Mouse (Mus musculus) embryonic facial prominence, embryonic 14.5 days (tissue): ENCODE data around the gene Ulk4. TPM values are rescaled to one million over a fixed set of nuclear protein-coding genes. Genes with fewer than 3 reads are reported as not detected.

Experiments
- ATAC-seq: fragments of 200-750 bp; cut with Nextera tagmentation; 2 replicates; pipeline ENCODE4 v1.8.0; 2017; ENCODE audit warnings: low read depth, moderate number of reproducible peaks, moderate TSS enrichment
- DNase-seq: peaks from one replicate; pipeline ENCODE4 v3.0.0-alpha.2; 2015; ENCODE audit warnings: low spot score
- H3K27ac ChIP-seq: fragments of 300-500 bp; sonication (generic); replicated peaks from 2 replicates; pipeline ENCODE4 v1.5.1; 2014; ENCODE audit warnings: low read depth, mild to moderate bottlenecking, low read length, moderate library complexity
- H3K27me3 ChIP-seq: fragments of 300-500 bp; sonication (generic); replicated peaks from 2 replicates; pipeline ENCODE4 v1.6.1; 2014; ENCODE audit warnings: low read length; ENCODE audit not compliant: control insufficient read depth, insufficient read depth
- H3K36me3 ChIP-seq: fragments of 300-500 bp; sonication (generic); 2 replicates; pipeline ENCODE4 v1.6.1; 2014; ENCODE audit warnings: low read length, mixed read lengths; ENCODE audit not compliant: control insufficient read depth, insufficient read depth
- H3K4me1 ChIP-seq: fragments of 300-500 bp; sonication (generic); 2 replicates; pipeline ENCODE4 v1.6.1; 2014; ENCODE audit warnings: antibody characterized with exemption, low read length; ENCODE audit not compliant: control insufficient read depth, insufficient read depth
- H3K4me2 ChIP-seq: fragments of 300-500 bp; sonication (generic); 2 replicates; pipeline ENCODE4 v1.6.1; 2014; ENCODE audit warnings: low read depth, mild to moderate bottlenecking, low read length, moderate library complexity, mixed read lengths
- H3K4me3 ChIP-seq: fragments of 300-500 bp; sonication (generic); 2 replicates; pipeline ENCODE4 v1.5.1; 2014; ENCODE audit warnings: low read depth, mild to moderate bottlenecking, low read length
- H3K9ac ChIP-seq: fragments of 300-500 bp; sonication (generic); 2 replicates; pipeline ENCODE4 v1.6.1; 2014; ENCODE audit warnings: low read depth, mild to moderate bottlenecking, low read length, moderate library complexity, mixed read lengths
- H3K9me3 ChIP-seq: fragments of 300-500 bp; sonication (generic); 2 replicates; pipeline ENCODE4 v1.6.1; 2016; ENCODE audit warnings: low read length; ENCODE audit not compliant: control insufficient read depth
- WGBS: fragments of 180-500 bp; shearing (Covaris S2); extraction: QIAGEN DNeasy Blood & Tissue Kit; methylation state at CpG from one replicate; pipeline ENCODE4 v1.1.7; 2014; 5-methylcytosine and 5-hydroxymethylcytosine counted together
- polyA plus RNA-seq: library from polyadenylated mRNA; unstranded; fragments of >200 nt; fragmentation: Nextera tagmentation; extraction: Ambion mirVana; gene quantifications from 2 replicates; pipeline ENCODE4 v1.2.1, GENCODE M21; 2014

Ulk4 gene
- polyA plus RNA-seq, 1 experiment from 2014 or later: 136 TPM

DNA sequence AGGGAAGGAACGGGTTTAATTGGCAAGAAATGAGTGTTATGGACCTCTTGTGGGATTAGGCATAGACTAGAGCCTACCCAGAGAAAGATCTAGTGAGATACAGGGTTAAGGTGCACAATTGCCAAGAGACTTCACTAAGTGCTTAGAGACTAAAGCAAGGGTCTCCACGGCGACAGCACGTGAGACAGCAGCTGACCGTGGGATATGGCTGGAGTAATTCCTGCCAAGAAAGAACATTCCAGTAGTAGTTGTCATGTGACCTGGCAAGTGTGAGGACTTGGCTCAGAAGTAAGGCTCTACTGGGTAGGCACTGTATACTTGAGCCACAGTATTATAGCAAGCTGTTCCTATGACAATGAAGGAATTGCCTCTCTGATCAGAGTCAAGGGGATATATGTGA, 300.8 kb downstream of the Ulk4 start:
- peak; percentile 44 for ATAC-seq
- peak overlapping the region; percentile 67 for H3K27ac ChIP-seq
- no peak overlapping the region for H3K9ac ChIP-seq
- H3K27me3 ChIP-seq: no peaks in the 10 kb centered on the region
- H3K36me3 ChIP-seq: no peaks in the 10 kb centered on the region
- no peak overlapping the region for H3K4me3 ChIP-seq
- H3K4me1 ChIP-seq: peaks cover 11% of the 10 kb centered on the region
- WGBS: 62% methylated on average over 5 of the region's 5 CpGs
- H3K9me3 ChIP-seq: no peaks in the 10 kb centered on the region
- DNase-seq: peak; percentile 76
- no peak overlapping the region for H3K4me2 ChIP-seq

DNA sequence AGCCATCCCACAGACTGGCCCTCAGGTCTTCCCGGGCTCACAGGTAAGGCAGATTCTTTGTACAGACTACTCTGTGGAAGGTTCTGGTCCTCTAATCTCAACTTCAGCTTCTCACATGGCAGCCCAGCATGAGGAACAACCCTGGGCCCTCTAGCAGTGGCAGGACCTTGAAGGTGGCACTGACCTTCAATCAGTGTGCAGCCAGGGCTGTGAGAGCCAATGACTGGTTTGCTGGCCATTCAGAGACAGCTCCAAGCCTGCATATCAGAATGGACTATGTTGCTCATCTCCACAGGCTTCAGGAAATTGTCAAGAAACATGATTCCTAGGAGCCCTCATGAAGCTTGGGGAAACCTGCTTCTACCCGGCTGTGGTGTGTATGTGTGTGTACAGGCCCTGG, 302.8 kb downstream of the Ulk4 start:
- no peak for DNase-seq
- Histone ChIP-seq H3K9ac (no peak overlapping the region), H3K4me1 (peaks cover 11% of the 10 kb centered on the region), H3K27ac (no peak overlapping the region), H3K36me3 (peaks cover 7% of the 10 kb centered on the region), H3K4me2 (no peak overlapping the region), H3K9me3 (no peaks in the 10 kb centered on the region), H3K27me3 (no peaks in the 10 kb centered on the region), H3K4me3 (no peak overlapping the region)
- ATAC-seq: no peak
- 62% methylated on average over 2 of the region's 2 CpGs for WGBS

DNA sequence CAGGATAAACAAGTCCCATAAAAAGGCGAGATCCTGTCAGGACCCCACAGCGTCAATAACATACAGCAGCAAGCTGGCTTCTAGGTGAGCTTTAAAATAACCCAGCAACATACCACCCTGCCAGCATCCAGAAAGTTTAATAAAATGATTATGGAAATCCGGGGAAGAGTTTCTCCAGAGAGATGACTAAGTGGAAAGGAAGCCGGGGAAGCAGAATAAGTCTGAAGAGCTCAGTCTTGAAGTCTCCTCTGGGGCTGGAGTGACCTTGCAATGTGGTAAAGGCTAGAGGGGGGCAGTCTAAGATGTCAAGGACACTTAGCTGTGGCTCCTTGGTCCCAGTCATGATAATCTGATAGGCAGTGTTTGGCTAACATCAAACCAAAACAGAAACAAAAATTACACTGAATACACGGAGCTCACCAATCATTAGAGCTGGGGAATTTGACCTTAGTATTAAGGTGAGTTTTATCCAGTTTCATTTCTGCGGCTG, 303.9 kb downstream of the Ulk4 start:
- WGBS: 58% methylated on average over 6 of the region's 6 CpGs
- no peaks in the 10 kb centered on the region for H3K27me3 ChIP-seq
- no peak overlapping the region for H3K9ac ChIP-seq
- peaks cover 18% of the 10 kb centered on the region for H3K36me3 ChIP-seq
- no peak overlapping the region for H3K4me2 ChIP-seq
- DNase-seq: no peak
- no peak overlapping the region for H3K27ac ChIP-seq
- no peak overlapping the region for H3K4me3 ChIP-seq
- no peak for ATAC-seq
- H3K4me1 ChIP-seq: peaks cover 11% of the 10 kb centered on the region
- H3K9me3 ChIP-seq: no peaks in the 10 kb centered on the region

DNA sequence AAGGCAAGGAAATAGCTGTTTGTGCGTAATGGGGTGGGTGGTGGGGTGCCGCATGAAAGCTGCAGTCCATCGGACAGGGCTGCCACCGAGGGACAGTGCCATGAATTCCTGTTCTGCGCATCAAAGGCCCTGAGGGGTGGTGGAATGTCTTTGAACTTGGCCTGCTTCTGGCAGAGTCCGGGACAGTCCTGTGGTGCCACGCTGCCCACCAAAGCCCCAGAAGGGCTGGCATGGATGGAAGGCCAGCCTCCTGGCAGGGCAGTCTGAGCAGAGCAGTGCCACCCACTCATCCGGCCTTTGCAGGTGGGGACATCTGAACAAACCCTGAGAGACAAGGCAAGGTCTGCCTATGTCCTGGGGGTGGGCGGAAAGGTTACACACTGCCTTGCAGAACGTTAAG, 312.0 kb downstream of the Ulk4 start:
- DNase-seq (no peak), ATAC-seq (no peak)
- H3K4me2 ChIP-seq: no peak overlapping the region
- H3K4me3 ChIP-seq: no peak overlapping the region
- peaks cover 96% of the 10 kb centered on the region for H3K36me3 ChIP-seq
- H3K9me3 ChIP-seq: no peaks in the 10 kb centered on the region
- H3K4me1 ChIP-seq: no peaks in the 10 kb centered on the region
- no peak overlapping the region for H3K27ac ChIP-seq
- no peak overlapping the region for H3K9ac ChIP-seq
- 86% methylated on average over 9 of the region's 10 CpGs for WGBS
- no peaks in the 10 kb centered on the region for H3K27me3 ChIP-seq

DNA sequence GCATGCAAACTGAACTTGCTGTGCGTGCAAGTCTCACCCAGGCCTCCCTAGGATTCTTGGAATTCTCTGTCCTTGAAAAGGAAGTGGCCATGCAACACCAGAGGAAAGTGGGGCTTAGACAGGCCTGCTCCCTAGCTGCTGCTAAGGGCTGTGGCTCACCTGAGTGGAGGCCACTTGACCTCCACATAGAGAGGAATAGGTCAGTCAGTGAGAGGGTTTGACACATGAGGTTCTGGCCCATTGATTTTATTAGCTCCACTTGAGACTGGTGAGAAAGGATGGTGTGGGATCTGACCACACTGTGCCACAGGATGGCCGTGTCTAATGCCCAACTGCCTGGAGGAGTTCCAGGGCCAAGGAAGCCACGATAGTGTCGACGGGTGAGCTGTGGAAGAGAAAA, 312.8 kb downstream of the Ulk4 start:
- H3K4me2 ChIP-seq: no peak overlapping the region
- no peaks in the 10 kb centered on the region for H3K27me3 ChIP-seq
- WGBS: 86% methylated on average over 5 of the region's 5 CpGs
- no peak overlapping the region for H3K4me3 ChIP-seq
- ATAC-seq (no peak), DNase-seq (no peak)
- no peak overlapping the region for H3K27ac ChIP-seq
- no peaks in the 10 kb centered on the region for H3K9me3 ChIP-seq
- no peak overlapping the region for H3K9ac ChIP-seq
- H3K4me1 ChIP-seq: no peaks in the 10 kb centered on the region
- H3K36me3 ChIP-seq: peaks cover 97% of the 10 kb centered on the region

DNA sequence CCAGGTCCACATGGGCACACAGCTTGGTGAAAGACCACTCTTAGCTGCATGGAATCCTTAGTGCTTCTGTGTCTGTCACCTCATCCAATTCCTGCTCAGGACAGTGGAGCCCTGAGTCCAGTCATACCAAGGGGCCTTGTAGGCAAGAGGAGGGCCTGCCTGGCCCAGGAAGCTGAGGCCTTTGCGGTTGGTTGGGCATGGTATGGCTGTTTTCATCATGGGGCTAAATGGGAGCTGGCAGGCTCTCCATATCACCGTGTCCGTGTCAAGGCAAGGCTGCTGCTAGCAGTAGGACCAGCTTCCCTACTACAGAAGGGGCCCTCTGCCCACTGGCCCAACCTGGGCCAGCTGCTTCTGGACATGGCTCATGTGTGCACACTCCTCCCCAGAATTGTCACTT, 313.3 kb downstream of the Ulk4 start:
- 91% methylated on average over 3 of the region's 3 CpGs for WGBS
- no peak overlapping the region for H3K4me3 ChIP-seq
- no peaks in the 10 kb centered on the region for H3K4me1 ChIP-seq
- no peak overlapping the region for H3K27ac ChIP-seq
- ATAC-seq (no peak), DNase-seq (no peak)
- no peaks in the 10 kb centered on the region for H3K9me3 ChIP-seq
- H3K27me3 ChIP-seq: no peaks in the 10 kb centered on the region
- H3K36me3 ChIP-seq: peaks cover 97% of the 10 kb centered on the region
- H3K9ac ChIP-seq: no peak overlapping the region
- no peak overlapping the region for H3K4me2 ChIP-seq

DNA sequence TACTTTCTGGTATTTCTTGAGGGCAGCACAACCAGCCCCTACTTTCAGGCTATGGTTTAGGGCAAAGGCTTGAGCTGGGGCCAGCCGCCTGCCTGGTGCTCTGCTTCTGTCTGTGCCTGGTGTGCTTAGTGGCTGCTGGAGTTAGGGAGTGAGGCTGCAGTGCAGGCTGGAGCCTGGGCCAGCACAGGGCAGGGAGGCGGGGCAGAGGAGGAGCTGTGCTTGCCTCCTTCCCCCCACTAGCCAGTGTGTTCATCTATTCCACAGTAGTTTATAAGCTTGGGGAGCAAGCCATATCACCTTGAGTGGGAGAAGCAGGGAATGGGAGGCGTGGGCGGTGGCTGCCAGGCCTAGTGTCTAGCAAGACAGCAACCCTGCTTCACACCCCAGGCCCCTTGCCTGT, 313.9 kb downstream of the Ulk4 start:
- H3K9ac ChIP-seq: no peak overlapping the region
- no peak for ATAC-seq
- H3K36me3 ChIP-seq: peaks cover 97% of the 10 kb centered on the region
- H3K4me2 ChIP-seq: no peak overlapping the region
- WGBS: 88% methylated on average over 4 of the region's 4 CpGs
- no peaks in the 10 kb centered on the region for H3K27me3 ChIP-seq
- no peaks in the 10 kb centered on the region for H3K4me1 ChIP-seq
- H3K9me3 ChIP-seq: no peaks in the 10 kb centered on the region
- no peak overlapping the region for H3K4me3 ChIP-seq
- DNase-seq: no peak
- H3K27ac ChIP-seq: no peak overlapping the region

DNA sequence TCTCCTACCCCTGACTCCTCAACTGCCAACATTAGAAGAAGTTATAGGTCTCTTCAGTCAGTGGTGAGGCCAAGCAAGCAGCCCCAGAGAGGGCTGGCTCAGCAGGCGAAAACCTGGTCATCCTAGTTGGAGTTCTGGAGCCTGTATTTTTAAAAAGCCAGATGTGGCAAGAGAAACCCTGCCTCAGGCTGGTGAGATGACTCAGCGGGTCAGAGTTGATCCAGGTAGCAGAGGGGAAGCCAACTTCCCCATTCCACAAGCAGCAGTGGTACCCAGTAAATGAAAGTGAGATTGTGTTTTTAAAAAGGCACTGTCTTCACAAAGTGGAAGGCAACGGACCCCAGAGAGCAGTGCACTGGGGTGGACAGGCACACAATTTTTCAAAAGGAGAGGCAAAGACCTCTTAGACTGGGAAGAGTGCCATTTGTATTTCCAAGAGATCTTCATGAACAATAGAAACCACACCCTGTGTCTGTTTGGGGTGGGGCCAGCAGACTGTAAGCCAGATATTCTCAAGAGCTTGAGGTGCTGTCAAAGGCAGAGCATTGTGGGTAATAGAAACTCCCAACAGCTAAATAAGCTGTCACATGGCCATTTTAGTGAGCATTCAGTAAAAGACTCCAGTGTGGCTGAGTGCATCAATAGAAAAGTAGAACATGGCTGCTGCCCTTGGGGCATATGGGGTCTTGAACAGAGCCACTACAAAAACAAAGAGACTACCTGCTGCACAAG, 314.9 kb downstream of the Ulk4 start:
- 67% methylated on average over 3 of the region's 3 CpGs for WGBS
- H3K27me3 ChIP-seq: no peaks in the 10 kb centered on the region
- no peak overlapping the region for H3K4me3 ChIP-seq
- DNase-seq: peak; percentile 49
- peaks cover 99% of the 10 kb centered on the region for H3K36me3 ChIP-seq
- no peak overlapping the region for H3K4me2 ChIP-seq
- no peaks in the 10 kb centered on the region for H3K4me1 ChIP-seq
- H3K27ac ChIP-seq: no peak overlapping the region
- no peak for ATAC-seq
- H3K9ac ChIP-seq: no peak overlapping the region
- no peaks in the 10 kb centered on the region for H3K9me3 ChIP-seq

DNA sequence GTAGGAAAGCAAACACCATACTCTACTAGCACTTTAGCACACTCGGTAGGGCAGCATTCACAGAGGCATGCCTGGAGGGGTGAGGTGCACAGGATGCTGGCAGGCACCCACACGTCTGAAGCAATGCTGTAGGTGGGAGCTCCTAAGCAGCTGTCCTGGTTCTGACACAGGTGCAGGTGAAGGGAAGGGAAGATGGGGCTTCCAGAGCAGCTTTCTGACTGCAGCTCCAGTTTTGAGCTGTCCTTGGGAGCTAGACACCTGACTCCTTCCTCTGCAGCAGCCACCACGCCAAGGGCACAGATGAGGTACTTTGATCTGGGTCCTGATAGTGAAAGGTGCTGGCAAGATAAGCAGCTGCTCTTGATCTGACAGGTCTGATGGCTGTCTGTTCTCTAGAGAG, 315.5 kb downstream of the Ulk4 start:
- 53% methylated on average over 3 of the region's 3 CpGs for WGBS
- Histone ChIP-seq H3K36me3 (peaks cover 99% of the 10 kb centered on the region), H3K9ac (no peak overlapping the region), H3K4me2 (no peak overlapping the region), H3K4me3 (no peak overlapping the region), H3K9me3 (no peaks in the 10 kb centered on the region), H3K4me1 (no peaks in the 10 kb centered on the region), H3K27me3 (no peaks in the 10 kb centered on the region), H3K27ac (no peak overlapping the region)
- no peak for ATAC-seq
- DNase-seq: no peak
